Mouse (Mus musculus) MEL (cell line): ENCODE results near the gene Lhpp.

Source experiments
- CTCF ChIP-seq, 3 experiments: IDR thresholded peaks in 2 of 3; conservative IDR thresholded peaks in 1 of 3; 2 replicates each; pipeline ENCODE4 v1.5.1; 2011 to 2012; ENCODE audit warnings: low read length in 3 of 3, low read depth in 2 of 3, mild to moderate bottlenecking in 2 of 3, improper control_type of control experiment in 1 of 3, inconsistent platforms in 1 of 3, mixed read lengths in 1 of 3, moderate library complexity in 1 of 3; ENCODE audit not compliant: control insufficient read depth in 1 of 3, insufficient read depth in 1 of 3, poor library complexity in 1 of 3, severe bottlenecking in 1 of 3
- GABPA ChIP-seq: IDR thresholded peaks from 2 replicates; pipeline ENCODE4 v1.6.1; 2012; ENCODE audit warnings: low read depth, mild to moderate bottlenecking, inconsistent platforms, low read length, improper control_type of control experiment, moderate library complexity
- MAX ChIP-seq: IDR thresholded peaks from 2 replicates; pipeline ENCODE4 v1.6.1; 2011; ENCODE audit warnings: low read length, improper control_type of control experiment
- MAZ ChIP-seq: IDR thresholded peaks from 2 replicates; pipeline ENCODE4 v1.6.1; 2012; ENCODE audit warnings: low read depth, mild to moderate bottlenecking, inconsistent platforms, low read length, improper control_type of control experiment
- MEF2A ChIP-seq: IDR thresholded peaks from 2 replicates; pipeline ENCODE4 v1.6.1; 2014; ENCODE audit warnings: low read depth, mild to moderate bottlenecking, inconsistent platforms, low read length, improper control_type of control experiment; ENCODE audit not compliant: poor library complexity, insufficient replicate concordance, severe bottlenecking; ENCODE audit errors: extremely low read depth
- MYC ChIP-seq: IDR thresholded peaks from 2 replicates; pipeline ENCODE4 v1.6.1; 2011; ENCODE audit warnings: low read depth, mild to moderate bottlenecking, low read length, improper control_type of control experiment, moderate library complexity
- POLR2A ChIP-seq, 2 experiments: IDR thresholded peaks; 2 replicates each; pipeline ENCODE4 v1.6.1; 2011 to 2012; ENCODE audit warnings: low read length in 2 of 2, mild to moderate bottlenecking in 2 of 2, control low read depth in 1 of 2, improper control_type of control experiment in 1 of 2, low read depth in 1 of 2, moderate library complexity in 1 of 2; ENCODE audit not compliant: control insufficient read depth in 1 of 2, insufficient read depth in 1 of 2, poor library complexity in 1 of 2
- POLR2AphosphoS2 ChIP-seq: IDR thresholded peaks from 2 replicates; pipeline ENCODE4 v1.6.1; 2011; ENCODE audit warnings: low read length, improper control_type of control experiment
- TAL1 ChIP-seq: IDR thresholded peaks from 2 replicates; pipeline ENCODE4 v1.6.1; 2012; ENCODE audit warnings: mild to moderate bottlenecking, inconsistent platforms, low read length, moderate library complexity, mixed read lengths
- USF2 ChIP-seq, 2 experiments: IDR thresholded peaks; 2 replicates each; pipeline ENCODE4 v1.6.1; 2011 to 2012; ENCODE audit warnings: improper control_type of control experiment in 2 of 2, low read length in 2 of 2, borderline replicate concordance in 1 of 2, inconsistent platforms in 1 of 2, low read depth in 1 of 2, mild to moderate bottlenecking in 1 of 2; ENCODE audit not compliant: insufficient read depth in 1 of 2
- ZC3H11A ChIP-seq: IDR thresholded peaks from 2 replicates; pipeline ENCODE4 v1.6.1; 2012; ENCODE audit warnings: low read depth, mild to moderate bottlenecking, inconsistent platforms, low read length, improper control_type of control experiment
- ZKSCAN1 ChIP-seq: IDR thresholded peaks from 2 replicates; pipeline ENCODE4 v1.6.1; 2012; ENCODE audit warnings: low read depth, mild to moderate bottlenecking, inconsistent platforms, low read length, improper control_type of control experiment, moderate library complexity

- TF ChIP-seq CTCF (IDR thresholded peaks at IDR 0.05 in 2 of 3, conservative IDR thresholded peaks at IDR 0.05 in 1 of 3; ENCODE audit: control insufficient read depth in 1 of 3, insufficient read depth in 1 of 3, low read depth in 2 of 3, low read length in 3 of 3, poor library complexity in 1 of 3, severe bottlenecking in 1 of 3) (no peak), ZC3H11A (no peak), POLR2A (IDR thresholded peaks at IDR 0.05; ENCODE audit: control insufficient read depth in 1 of 2, insufficient read depth in 1 of 2, low read depth in 1 of 2, low read length in 2 of 2, poor library complexity in 1 of 2) (no peak), MAX (no peak), USF2 (IDR thresholded peaks at IDR 0.05; ENCODE audit: borderline replicate concordance in 1 of 2, insufficient read depth in 1 of 2, low read depth in 1 of 2, low read length in 2 of 2) (no peak), MAZ (no peak), ZKSCAN1 (no peak), POLR2AphosphoS2 (no peak), TAL1 (no peak), GABPA (no peak), MYC (no peak), MEF2A (no peak)
Observed at GRCm38 (mm10) chr7:132700107-132700506, 89.7 kb downstream of the Lhpp start.
